Mouse (Mus musculus) spleen, adult 2 months (tissue): Measurements from ENCODE around the gene Nrtn. TPM values are rescaled to one million over a fixed set of nuclear protein-coding genes. Genes with fewer than 3 reads are reported as not detected.

Experiments
- DNase-seq, 2 experiments: peaks; one replicate each; pipeline versions ENCODE4 v3.0.0 to v3.0.0-alpha.2; 2012 to 2021; ENCODE audit warnings: low spot score in 2 of 2, low read depth in 1 of 2
- H3K27ac ChIP-seq: fragments of 200-500 bp; 2 replicates; pipeline ENCODE4 v1.5.1; 2012; ENCODE audit warnings: low read length, inconsistent platforms; ENCODE audit not compliant: insufficient read depth
- H3K27me3 ChIP-seq: fragments of 200-500 bp; 2 replicates; pipeline ENCODE4 v1.6.1; 2012; ENCODE audit warnings: mild to moderate bottlenecking, moderate library complexity, low read length, inconsistent platforms; ENCODE audit not compliant: control insufficient read depth, insufficient read depth
- H3K36me3 ChIP-seq: fragments of 200-500 bp; 2 replicates; pipeline ENCODE4 v1.6.1; 2012; ENCODE audit warnings: mild to moderate bottlenecking, low read length, inconsistent platforms; ENCODE audit not compliant: control insufficient read depth, insufficient read depth
- H3K4me1 ChIP-seq: fragments of 200-500 bp; 2 replicates; pipeline ENCODE4 v1.6.1; 2011; ENCODE audit warnings: inconsistent platforms; ENCODE audit not compliant: control insufficient read depth, insufficient read depth, insufficient read length
- H3K4me3 ChIP-seq: fragments of 200-500 bp; 2 replicates; pipeline ENCODE4 v1.5.1; 2011; ENCODE audit warnings: mild to moderate bottlenecking, inconsistent platforms; ENCODE audit not compliant: insufficient read depth, insufficient read length; ENCODE audit errors: extremely low read depth
- CTCF ChIP-seq: fragments of 200-500 bp; IDR thresholded peaks from 2 replicates; pipeline ENCODE4 v1.5.1; 2011; ENCODE audit warnings: mild to moderate bottlenecking, inconsistent platforms; ENCODE audit not compliant: insufficient read depth, insufficient read length, insufficient replicate concordance; ENCODE audit errors: extremely low read depth
- POLR2A ChIP-seq: fragments of 200-500 bp; IDR thresholded peaks from 2 replicates; pipeline ENCODE4 v1.6.1; 2011; ENCODE audit warnings: low read depth, low read length, inconsistent platforms
- WGBS: fragments of 180-500 bp; shearing (Covaris S2); methylation state at CpG from one replicate; pipeline ENCODE4 v1.1.7; 2018; 5-methylcytosine and 5-hydroxymethylcytosine counted together
- polyA plus RNA-seq: library from polyadenylated mRNA; depleted of rRNA; stranded (reverse); fragments of >200 nt; gene quantifications from 2 replicates; pipeline ENCODE4 v1.2.3, GENCODE M21; 2012

The Nrtn gene
- polyA plus RNA-seq, 1 experiment = 1.3 TPM

DNA sequence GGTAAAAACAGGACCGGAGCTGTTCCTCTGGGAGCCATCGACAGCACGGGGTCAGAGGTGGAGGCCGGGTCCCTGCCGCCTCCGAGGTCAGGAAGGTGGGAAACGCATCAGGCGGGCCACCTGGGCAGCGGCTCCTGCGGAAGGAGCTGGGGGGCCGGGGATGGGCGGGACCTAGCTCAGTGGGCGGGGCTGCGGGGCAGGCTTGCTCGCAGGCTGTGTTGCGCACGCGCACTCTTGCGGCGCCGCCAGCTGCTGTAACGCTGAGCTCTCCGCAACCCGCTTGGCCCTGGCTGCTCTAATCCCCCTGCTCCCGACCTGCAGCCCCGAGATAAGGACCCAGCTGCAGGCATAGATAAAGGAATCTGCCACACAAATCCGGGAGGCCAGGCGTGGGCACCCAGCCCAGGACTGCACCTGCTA is 4.7 kb upstream of the Nrtn start:
- peak; percentile 75 to 89 for DNase-seq
- H3K4me3 ChIP-seq = peak overlapping the region; percentile 67
- H3K36me3 ChIP-seq = peaks cover 5% of the 10 kb centered on the region; the same call in 1 of the 2 replicates
- WGBS = under 1% methylated on average over 27 of the region's 28 CpGs
- H3K4me1 ChIP-seq = peaks cover 23% of the 10 kb centered on the region
- TF ChIP-seq POLR2A = peak; percentile 29; the same call in 1 of the 2 replicates
- no peak for TF ChIP-seq CTCF
- H3K27ac ChIP-seq = peak overlapping the region; percentile 71; the same call in 1 of the 2 replicates
- H3K27me3 ChIP-seq = peaks cover 4% of the 10 kb centered on the region

- Histone ChIP-seq H3K27ac (no peak overlapping the region), H3K4me1 (peaks cover 26% of the 10 kb centered on the region), H3K4me3 (no peak overlapping the region), H3K36me3 (no peaks in the 10 kb centered on the region), H3K27me3 (peaks cover 9% of the 10 kb centered on the region)
- no peak for DNase-seq
- TF ChIP-seq CTCF (no peak), POLR2A (no peak)
- 80% methylated on average over 3 of the region's 3 CpGs for WGBS
Observed at GRCm38 (mm10) chr17:56761077-56761476, 3.7 kb upstream of the Nrtn start.

- no peaks in the 10 kb centered on the region for H3K36me3 ChIP-seq
- H3K4me1 ChIP-seq = peaks cover 21% of the 10 kb centered on the region
- WGBS = 85% methylated on average over 7 of the region's 7 CpGs
- DNase-seq = no peak
- no peak overlapping the region for H3K27ac ChIP-seq
- H3K4me3 ChIP-seq = no peak overlapping the region
- TF ChIP-seq CTCF (no peak), POLR2A (no peak)
- H3K27me3 ChIP-seq = peaks cover 14% of the 10 kb centered on the region
Observed at GRCm38 (mm10) chr17:56759261-56759660, 1.9 kb upstream of the Nrtn start.

- 7% methylated on average over 12 of the region's 12 CpGs for WGBS
- DNase-seq = peak; percentile 41 to 72
- no peak for TF ChIP-seq POLR2A
- TF ChIP-seq CTCF = 0 out of 2 replicates have a peak, but pooled peaks have one; percentile 35
- H3K36me3 ChIP-seq = no peaks in the 10 kb centered on the region
- no peak overlapping the region for H3K27ac ChIP-seq
- no peak overlapping the region for H3K4me3 ChIP-seq
- peaks cover 16% of the 10 kb centered on the region for H3K27me3 ChIP-seq
- H3K4me1 ChIP-seq = peaks cover 19% of the 10 kb centered on the region
Observed at GRCm38 (mm10) chr17:56758132-56758531, 802 bp upstream of the Nrtn start.

DNA sequence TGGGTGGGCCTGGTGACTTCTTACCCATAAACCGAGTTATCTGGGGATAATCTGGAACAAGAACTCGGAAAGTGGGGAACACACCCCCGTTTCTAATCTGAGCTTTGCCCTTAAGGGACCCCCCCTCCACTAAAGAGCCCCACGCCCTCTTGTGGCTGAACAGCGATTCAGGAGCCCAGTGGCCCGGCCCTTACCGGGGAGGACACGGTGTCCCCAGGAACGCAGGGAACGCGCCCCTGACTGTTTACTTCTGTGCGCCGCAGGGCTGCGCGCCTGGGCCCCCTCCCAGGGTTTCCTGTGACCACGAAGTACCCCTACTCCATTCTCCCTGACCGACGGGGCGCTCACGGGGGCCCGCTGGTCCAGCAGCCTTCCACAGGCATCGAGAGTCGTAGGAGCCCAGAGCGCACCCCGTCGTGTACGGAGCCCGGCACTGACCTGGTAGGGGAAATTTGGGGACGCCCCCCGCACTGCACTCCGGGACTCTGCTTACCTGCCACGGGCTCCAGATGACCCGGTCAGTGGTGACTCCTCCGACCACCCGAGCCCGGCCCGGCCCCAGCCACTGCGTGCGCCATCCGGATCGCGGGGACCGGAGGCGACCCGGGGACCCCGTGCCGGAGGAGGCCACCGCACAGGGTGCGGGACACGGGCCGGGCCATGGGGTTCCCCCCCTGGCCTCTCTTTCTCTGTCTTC is 479 bp downstream of the Nrtn start:
- Histone ChIP-seq H3K36me3 (no peaks in the 10 kb centered on the region), H3K4me1 (peaks cover 12% of the 10 kb centered on the region; the same call in 1 of the 2 replicates), H3K27me3 (peaks cover 16% of the 10 kb centered on the region), H3K27ac (no peak overlapping the region), H3K4me3 (peak overlapping the region; percentile 35; the same call in 1 of the 2 replicates)
- DNase-seq = no peak
- WGBS = 5% methylated on average over 51 of the region's 51 CpGs
- TF ChIP-seq POLR2A = no peak
- TF ChIP-seq CTCF = no peak

DNA sequence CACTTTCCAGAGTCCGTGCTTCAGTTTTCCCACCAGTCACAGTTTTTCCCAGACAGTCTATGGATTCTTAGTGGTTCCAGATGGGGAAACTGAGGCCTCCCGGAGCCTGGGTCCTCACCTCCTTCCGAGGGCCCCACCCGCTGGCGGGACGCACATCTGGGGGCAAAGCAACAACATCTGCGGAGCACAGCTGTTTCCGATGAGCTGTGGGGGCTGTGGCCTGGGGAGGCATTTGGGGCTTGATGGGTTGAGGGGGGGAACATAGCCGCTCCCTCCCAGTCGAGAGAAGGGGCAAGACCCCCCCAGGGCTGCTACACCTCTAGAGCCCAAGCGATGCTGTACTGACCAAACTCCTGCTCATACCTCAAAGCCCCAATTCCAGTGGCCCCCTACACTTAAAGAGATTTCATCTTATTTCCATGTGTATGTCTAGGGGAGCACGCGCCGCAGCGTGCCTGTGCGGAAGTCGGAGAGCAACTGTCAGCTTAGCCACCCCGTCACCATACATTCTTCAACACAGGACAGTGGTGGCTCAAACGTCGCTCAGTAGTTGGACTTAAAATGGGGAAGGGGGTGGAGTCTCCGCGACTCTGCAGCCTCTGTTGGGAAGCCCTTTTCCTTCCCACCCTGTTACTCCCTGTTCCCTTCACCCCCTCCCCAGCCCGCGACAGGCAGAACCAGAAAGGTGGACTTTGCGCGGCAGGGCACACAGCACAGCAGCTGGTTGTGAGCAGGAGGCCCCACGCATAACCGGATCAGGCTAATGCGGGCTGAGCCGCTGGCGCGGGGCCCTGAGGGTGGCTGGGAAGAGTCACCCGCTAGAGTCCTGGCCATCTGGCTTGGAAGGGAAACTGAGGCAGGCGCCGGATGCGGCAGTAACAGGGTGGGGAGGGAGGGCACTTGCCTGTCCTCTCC is 2.8 kb downstream of the Nrtn start:
- Histone ChIP-seq H3K4me3 (no peak overlapping the region), H3K27me3 (peaks cover 23% of the 10 kb centered on the region)

More for the DNA sequence above, 2.8 kb downstream of the Nrtn start:
- no peak for DNase-seq
- WGBS = 10% methylated on average over 36 of the region's 36 CpGs
- H3K36me3 ChIP-seq = no peaks in the 10 kb centered on the region
- no peak overlapping the region for H3K27ac ChIP-seq
- no peak for TF ChIP-seq CTCF
- H3K4me1 ChIP-seq = peaks cover 8% of the 10 kb centered on the region; the same call in 1 of the 2 replicates
